Mouse (Mus musculus): ENCODE measurements around the gene Opcml.

- no peak for TF ChIP-seq CTCF (IDR thresholded peaks at IDR 0.05; ENCODE audit: low read depth, low read length)
- TF ChIP-seq EP300 (IDR thresholded peaks at IDR 0.05; ENCODE audit: insufficient read depth, low read depth, low read length): no peak
These were observed 1119.2 kb downstream of the Opcml start for GRCm38 (mm10) chr9:28909738-28910137.

All from ES-Bruce4 (cell line).